Mouse (Mus musculus) heart, embryonic 11.5 days (tissue): ENCODE measurements at regions not wholly inside any gene's neighbourhood (a gene's known extent, or its start where the extent isn't known, plus 50 kb on each side); places are given as distances from the start of the nearest gene placed in this dataset.

Source experiments
- ATAC-seq: fragments of 200-750 bp; cut with Nextera tagmentation; replicated peaks from 2 replicates; pipeline ENCODE4 v1.8.0; 2017; ENCODE audit warnings: moderate library complexity; ENCODE audit not compliant: insufficient number of reproducible peaks, low FRiP score, low TSS enrichment
- H3K27ac ChIP-seq: fragments of 300-500 bp; sonication (generic); 2 replicates; pipeline ENCODE4 v1.5.1; 2014; ENCODE audit warnings: mild to moderate bottlenecking, low read depth, low read length
- H3K27me3 ChIP-seq: fragments of 300-500 bp; sonication (generic); 2 replicates; pipeline ENCODE4 v1.6.1; 2014; ENCODE audit warnings: mild to moderate bottlenecking, low read length, mixed read lengths; ENCODE audit not compliant: control insufficient read depth, insufficient read depth
- H3K36me3 ChIP-seq: fragments of 300-500 bp; sonication (generic); 2 replicates; pipeline ENCODE4 v1.6.1; 2014; ENCODE audit warnings: mild to moderate bottlenecking, low read length, moderate library complexity, mixed read lengths; ENCODE audit not compliant: control insufficient read depth, insufficient read depth
- H3K4me1 ChIP-seq: fragments of 300-500 bp; sonication (generic); 2 replicates; pipeline ENCODE4 v1.6.1; 2014; ENCODE audit warnings: low read length; ENCODE audit not compliant: control insufficient read depth, insufficient read depth
- H3K4me2 ChIP-seq: fragments of 300-500 bp; sonication (generic); 2 replicates; pipeline ENCODE4 v1.6.1; 2014; ENCODE audit warnings: mild to moderate bottlenecking, moderate library complexity
- H3K4me3 ChIP-seq: fragments of 300-500 bp; sonication (generic); 2 replicates; pipeline ENCODE4 v1.5.1; 2014; ENCODE audit warnings: low read depth, low read length
- H3K9ac ChIP-seq: fragments of 300-500 bp; sonication (generic); 2 replicates; pipeline ENCODE4 v1.6.1; 2014; ENCODE audit warnings: mild to moderate bottlenecking, low read depth, low read length, moderate library complexity
- H3K9me3 ChIP-seq: fragments of 300-500 bp; sonication (generic); replicated peaks from 2 replicates; pipeline ENCODE4 v1.6.1; 2016; ENCODE audit warnings: low read length; ENCODE audit not compliant: control insufficient read depth
- WGBS: fragments of 180-500 bp; shearing (Covaris S2); extraction: QIAGEN DNeasy Blood & Tissue Kit; methylation state at CpG from one replicate; pipeline ENCODE4 v1.1.7; 2014; ENCODE audit not compliant: insufficient replicate concordance; 5-methylcytosine and 5-hydroxymethylcytosine counted together

GRCm38 (mm10) chr14:47926416-47926815, 194.2 kb upstream of the Peli2 start:
- 82% methylated on average over 3 of the region's 3 CpGs for WGBS
- no peaks in the 10 kb centered on the region for H3K36me3 ChIP-seq
- no peak overlapping the region for H3K4me3 ChIP-seq
- H3K4me2 ChIP-seq, result no peak overlapping the region
- no peaks in the 10 kb centered on the region for H3K9me3 ChIP-seq
- H3K27ac ChIP-seq, result no peak overlapping the region
- no peak overlapping the region for H3K9ac ChIP-seq
- no peak for ATAC-seq
- H3K27me3 ChIP-seq, result no peaks in the 10 kb centered on the region
- no peaks in the 10 kb centered on the region; the same call in 1 of the 2 replicates for H3K4me1 ChIP-seq

- Histone ChIP-seq H3K4me3 (no peak overlapping the region), H3K36me3 (no peaks in the 10 kb centered on the region), H3K4me1 (no peaks in the 10 kb centered on the region), H3K9ac (no peak overlapping the region), H3K27me3 (no peaks in the 10 kb centered on the region), H3K9me3 (no peaks in the 10 kb centered on the region), H3K4me2 (no peak overlapping the region), H3K27ac (no peak overlapping the region)
- ATAC-seq, result no peak
- 91% methylated on average over 6 of the region's 6 CpGs for WGBS
Measured at GRCm38 (mm10) chr14:47935401-47935800, 185.2 kb upstream of the Peli2 start.

DNA sequence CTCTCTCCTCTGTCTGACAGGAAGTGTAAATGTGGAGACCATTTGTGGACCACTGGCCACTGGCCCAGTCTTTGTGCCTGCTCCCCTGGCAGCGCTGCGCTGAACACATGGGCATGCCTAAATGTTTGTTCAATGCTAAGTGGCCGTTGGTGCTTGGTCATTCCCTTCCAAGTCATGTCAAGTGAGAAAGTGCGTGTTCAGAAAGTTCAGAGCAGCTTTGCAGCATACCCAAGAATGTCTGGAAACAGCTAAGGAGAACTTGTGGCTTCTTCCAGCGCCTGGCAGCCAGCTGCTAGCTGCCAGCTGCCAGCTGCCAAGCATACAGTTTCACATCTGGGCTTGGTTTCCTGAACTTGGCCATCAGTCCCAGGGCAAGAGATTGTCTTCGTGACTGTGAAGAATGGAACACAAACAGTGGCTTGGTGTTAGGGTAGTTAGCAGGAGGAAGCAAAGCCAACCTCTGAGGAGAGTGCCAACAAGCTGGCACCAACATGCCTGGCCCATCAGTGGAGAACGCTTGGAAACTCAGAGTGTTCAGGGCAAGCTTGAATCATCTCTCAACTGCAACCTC, 183.5 kb upstream of the Peli2 start:
- WGBS, result 79% methylated on average over 7 of the region's 7 CpGs
- H3K27me3 ChIP-seq, result no peaks in the 10 kb centered on the region
- H3K4me3 ChIP-seq, result no peak overlapping the region
- ATAC-seq, result no peak
- H3K9ac ChIP-seq, result no peak overlapping the region
- no peaks in the 10 kb centered on the region for H3K36me3 ChIP-seq
- no peak overlapping the region for H3K4me2 ChIP-seq
- H3K27ac ChIP-seq, result no peak overlapping the region
- H3K9me3 ChIP-seq, result no peaks in the 10 kb centered on the region
- H3K4me1 ChIP-seq, result no peaks in the 10 kb centered on the region

DNA sequence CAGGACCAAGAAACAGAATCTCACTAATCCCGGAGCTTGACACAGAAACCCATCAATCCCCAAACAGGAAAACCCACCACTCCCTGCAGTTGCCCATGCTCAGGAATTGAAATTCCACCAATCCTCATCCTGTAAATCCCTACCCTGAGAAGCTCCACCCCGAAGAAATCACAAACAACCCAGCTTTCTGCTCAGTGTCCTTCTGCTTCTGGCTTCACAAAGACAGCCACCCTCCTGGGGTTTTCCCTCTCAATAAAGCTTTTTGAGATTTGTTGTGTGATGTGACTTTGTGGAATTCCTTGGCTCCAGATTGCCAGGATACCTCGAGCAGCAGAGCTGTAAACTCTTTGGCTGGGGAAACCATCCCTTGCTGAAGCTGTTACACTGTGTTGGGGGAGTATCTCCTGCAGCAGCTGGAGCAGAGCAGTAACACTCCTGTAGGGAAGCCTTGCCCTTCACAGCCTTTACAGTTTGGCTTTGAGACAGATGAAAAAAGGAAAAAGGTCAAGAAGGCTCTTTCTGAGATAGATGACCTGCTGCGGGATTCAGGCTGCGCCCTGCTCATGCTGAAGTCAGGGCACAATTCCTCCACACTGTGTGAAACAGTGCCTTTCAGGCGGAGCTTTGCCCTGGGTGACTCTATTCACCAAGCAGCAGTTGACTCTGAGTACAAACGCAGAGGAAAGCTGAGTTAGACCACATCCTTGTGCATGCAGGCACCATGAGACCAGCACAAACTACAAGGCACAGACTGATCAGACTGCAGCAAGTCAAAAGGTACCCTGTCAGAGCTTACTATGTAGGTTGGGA, 180.6 kb upstream of the Peli2 start:
- Histone ChIP-seq H3K4me1 (no peaks in the 10 kb centered on the region), H3K36me3 (no peaks in the 10 kb centered on the region), H3K9me3 (no peaks in the 10 kb centered on the region), H3K9ac (no peak overlapping the region), H3K4me2 (no peak overlapping the region), H3K4me3 (no peak overlapping the region), H3K27ac (no peak overlapping the region), H3K27me3 (no peaks in the 10 kb centered on the region)
- ATAC-seq, result no peak
- WGBS, result 59% methylated on average over 7 of the region's 7 CpGs

DNA sequence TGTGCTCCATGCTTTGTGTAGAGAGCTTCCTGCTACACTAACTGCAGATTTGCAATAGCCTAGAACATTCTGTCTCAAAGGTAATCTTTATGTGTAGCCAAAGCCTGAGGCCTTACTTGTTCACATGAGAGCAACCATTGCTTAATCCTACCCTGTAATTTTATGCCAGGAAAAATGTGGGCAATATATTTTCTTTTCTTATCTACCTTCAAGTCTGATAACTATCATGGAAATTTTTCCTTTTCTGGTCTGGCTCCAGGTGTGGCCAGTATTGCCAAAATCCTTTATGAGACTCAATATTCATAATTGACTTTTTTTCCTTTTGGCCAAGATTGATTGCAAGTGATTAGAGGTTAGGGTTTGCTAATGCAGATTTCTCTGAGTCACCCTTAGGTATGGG, 178.0 kb upstream of the Peli2 start:
- Histone ChIP-seq H3K27me3 (no peaks in the 10 kb centered on the region), H3K4me1 (no peaks in the 10 kb centered on the region), H3K36me3 (no peaks in the 10 kb centered on the region), H3K4me3 (no peak overlapping the region), H3K9me3 (no peaks in the 10 kb centered on the region), H3K9ac (no peak overlapping the region), H3K27ac (no peak overlapping the region), H3K4me2 (no peak overlapping the region)
- ATAC-seq, result no peak

DNA sequence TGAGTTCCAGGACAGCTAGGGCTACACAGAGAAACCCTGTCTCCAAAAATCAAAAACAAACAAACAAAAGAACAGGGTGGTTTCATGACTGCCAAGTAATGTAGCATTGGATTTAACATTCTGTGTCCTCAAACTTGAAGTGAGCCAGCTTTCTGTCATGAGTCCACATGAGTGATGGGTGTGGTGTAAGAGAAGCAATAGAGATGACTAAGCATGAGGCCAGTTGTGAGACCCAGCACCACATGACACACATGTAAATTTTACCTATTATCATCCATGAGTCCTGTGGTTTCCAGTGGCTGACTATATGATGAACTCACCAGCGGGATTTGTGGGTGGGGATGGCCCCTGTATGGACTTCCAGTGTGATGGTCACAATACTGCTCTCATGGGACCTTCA, 176.0 kb upstream of the Peli2 start:
- 84% methylated on average over 1 of the region's 1 CpGs for WGBS
- Histone ChIP-seq H3K27me3 (no peaks in the 10 kb centered on the region), H3K4me1 (no peaks in the 10 kb centered on the region), H3K9ac (no peak overlapping the region), H3K4me2 (no peak overlapping the region), H3K36me3 (no peaks in the 10 kb centered on the region), H3K4me3 (no peak overlapping the region), H3K9me3 (no peaks in the 10 kb centered on the region), H3K27ac (no peak overlapping the region)
- no peak for ATAC-seq

DNA sequence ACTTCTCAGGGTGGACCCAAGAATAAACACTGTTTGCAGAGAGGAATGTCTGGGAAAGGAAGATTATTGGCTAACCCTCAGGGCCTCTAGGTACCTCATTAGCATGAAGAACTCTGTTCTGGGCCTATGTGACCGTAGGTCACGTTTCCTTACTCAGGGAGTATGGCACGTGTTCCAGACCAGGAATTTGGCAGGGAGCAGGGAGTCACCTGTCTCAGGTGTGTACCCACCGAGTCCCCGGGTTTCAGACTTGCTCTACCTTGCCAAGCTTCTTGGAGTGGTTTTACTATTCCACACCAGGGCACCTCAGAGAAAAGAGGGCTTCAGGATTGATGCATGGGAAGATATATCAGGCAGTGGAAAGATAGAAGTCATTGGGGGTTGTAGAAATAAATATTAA, 169.6 kb upstream of the Peli2 start:
- no peaks in the 10 kb centered on the region for H3K4me1 ChIP-seq
- no peak overlapping the region for H3K4me3 ChIP-seq
- WGBS, result 86% methylated on average over 5 of the region's 5 CpGs
- no peak overlapping the region for H3K9ac ChIP-seq
- H3K9me3 ChIP-seq, result no peaks in the 10 kb centered on the region
- H3K27ac ChIP-seq, result no peak overlapping the region
- H3K27me3 ChIP-seq, result no peaks in the 10 kb centered on the region
- no peak for ATAC-seq
- no peak overlapping the region for H3K4me2 ChIP-seq
- H3K36me3 ChIP-seq, result no peaks in the 10 kb centered on the region

- ATAC-seq, result no peak
- 76% methylated on average over 9 of the region's 9 CpGs for WGBS
- no peak overlapping the region for H3K9ac ChIP-seq
- no peaks in the 10 kb centered on the region for H3K9me3 ChIP-seq
- no peaks in the 10 kb centered on the region for H3K27me3 ChIP-seq
- H3K27ac ChIP-seq, result no peak overlapping the region
- no peak overlapping the region for H3K4me2 ChIP-seq
- no peak overlapping the region for H3K4me3 ChIP-seq
- H3K4me1 ChIP-seq, result no peaks in the 10 kb centered on the region
- H3K36me3 ChIP-seq, result no peaks in the 10 kb centered on the region
Measured at GRCm38 (mm10) chr14:47958171-47958570, 162.5 kb upstream of the Peli2 start.
